Mouse (Mus musculus) mammary gland, adult 2 months (tissue): Measurements from ENCODE around the gene Ehd3. TPM values are rescaled to one million over a fixed set of nuclear protein-coding genes. Genes with fewer than 3 reads are reported as not detected.

ENCODE experiments used
- polyA plus RNA-seq: library from polyadenylated mRNA; depleted of rRNA; stranded (reverse); fragments of >200 nt; gene quantifications from 2 replicates; pipeline ENCODE4 v1.2.3, GENCODE M21; 2012; ENCODE audit warnings: low replicate concordance; rRNA removed

Gene Ehd3
- polyA plus RNA-seq, result 14.7 and 16.6 TPM in 2 replicates

GRCm38 (mm10) chr17:73803521-73804184, at the start of gene Ehd3:
Ehd3 (plus strand) TSS chr17:73804134.

Other genes with a start within 250 kb of the Ehd3 start
- gene Galnt14, start 93.7 kb upstream of the Ehd3 start, polyA plus RNA-seq, result 0.39 and 0.66 TPM in 2 replicates
- 83.8 and 128 TPM in 2 replicates for gene Xdh, start 146.1 kb downstream of the Ehd3 start, polyA plus RNA-seq
- not detected in 2 replicates for gene Srd5a2, start 243.8 kb downstream of the Ehd3 start, polyA plus RNA-seq